Mouse (Mus musculus): ENCODE data around the gene Aprt.

Aprt gene

GRCm38 (mm10) chr8:122576648-122577022 is at the start of gene Aprt:
Gene Aprt, minus strand, starts transcription at chr8:122576909.
- peak; percentile 89 to 97 for DNase-seq (ENCODE audit: low spot score in 2 of 2)

- DNase-seq (ENCODE audit: low spot score in 2 of 2), result no peak
These were observed 49.1 kb upstream of the Aprt start for GRCm38 (mm10) chr8:122625811-122626210.

GRCm38 (mm10) chr8:122624653-122625052 is 47.9 kb upstream of the Aprt start:
- DNase-seq (ENCODE audit: low spot score in 2 of 2), result no peak

- no peak for DNase-seq (ENCODE audit: low spot score in 2 of 2)
These were observed 47.3 kb upstream of the Aprt start for GRCm38 (mm10) chr8:122623844-122624642.

GRCm38 (mm10) chr8:122622727-122623126 is 46.0 kb upstream of the Aprt start, which contains the start of gene Pabpn1l:
Gene Pabpn1l, minus strand, starts transcription at chr8:122622739.
- no peak for DNase-seq (ENCODE audit: low spot score in 2 of 2)

- DNase-seq (ENCODE audit: low spot score in 2 of 2), result no peak
These were observed 43.7 kb upstream of the Aprt start for GRCm38 (mm10) chr8:122620446-122620845.

GRCm38 (mm10) chr8:122618660-122619378 is 42.1 kb upstream of the Aprt start:
- DNase-seq (ENCODE audit: low spot score in 2 of 2), result no peak

GRCm38 (mm10) chr8:122617947-122618546 is 41.3 kb upstream of the Aprt start:
- DNase-seq (ENCODE audit: low spot score in 2 of 2), result peak; percentile 67 to 88

- DNase-seq (ENCODE audit: low spot score in 2 of 2), result peak in 1 of 2 experiments; percentile 50
These were observed 39.6 kb upstream of the Aprt start for GRCm38 (mm10) chr8:122616181-122616905.

GRCm38 (mm10) chr8:122611295-122612133 is 34.8 kb upstream of the Aprt start, which contains the start of the genes Galns and Trappc2l:
Gene Galns, minus strand, starts transcription at chr8:122611463.
Gene Trappc2l, plus strand, starts transcription at chr8:122611640.
- peak; percentile 93 to 96 for DNase-seq (ENCODE audit: low spot score in 2 of 2)

GRCm38 (mm10) chr8:122610612-122611277 is 34.0 kb upstream of the Aprt start:
- no peak for DNase-seq (ENCODE audit: low spot score in 2 of 2)

- no peak for DNase-seq (ENCODE audit: low spot score in 2 of 2)
These were observed 33.5 kb upstream of the Aprt start for GRCm38 (mm10) chr8:122610209-122610608.

GRCm38 (mm10) chr8:122606810-122607209 is 30.1 kb upstream of the Aprt start:
- no peak for DNase-seq (ENCODE audit: low spot score in 2 of 2)

- no peak for DNase-seq (ENCODE audit: low spot score in 2 of 2)
These were observed 28.7 kb upstream of the Aprt start for GRCm38 (mm10) chr8:122605367-122605766.

- DNase-seq (ENCODE audit: low spot score in 2 of 2), result no peak
These were observed 27.9 kb upstream of the Aprt start for GRCm38 (mm10) chr8:122604640-122605039.

- DNase-seq (ENCODE audit: low spot score in 2 of 2), result no peak
These were observed 24.0 kb upstream of the Aprt start for GRCm38 (mm10) chr8:122600666-122601065.

GRCm38 (mm10) chr8:122596031-122596430 is 19.3 kb upstream of the Aprt start:
- DNase-seq (ENCODE audit: low spot score in 2 of 2), result no peak

GRCm38 (mm10) chr8:122593783-122594507 is 17.2 kb upstream of the Aprt start:
- no peak for DNase-seq (ENCODE audit: low spot score in 2 of 2)

- DNase-seq (ENCODE audit: low spot score in 2 of 2), result no peak
These were observed 16.5 kb upstream of the Aprt start for GRCm38 (mm10) chr8:122593240-122593639.

- no peak for DNase-seq (ENCODE audit: low spot score in 2 of 2)
These were observed 10.0 kb upstream of the Aprt start for GRCm38 (mm10) chr8:122586749-122587148.

All from urinary bladder, postnatal 4 days (tissue).